Mouse (Mus musculus) lung, adult 2 months (tissue): ENCODE data around the gene Tmem88.

Experiments used
- CTCF ChIP-seq: fragments of 200-500 bp; IDR thresholded peaks from 2 replicates; pipeline ENCODE4 v1.5.1; 2011; ENCODE audit warnings: mild to moderate bottlenecking, low read length, control low read depth; ENCODE audit not compliant: insufficient read depth
- POLR2A ChIP-seq: fragments of 200-500 bp; IDR thresholded peaks from 2 replicates; pipeline ENCODE4 v1.6.1; 2011; ENCODE audit warnings: low read depth, mild to moderate bottlenecking, control low read depth, low read length, borderline replicate concordance; ENCODE audit errors: extremely low read depth

GRCm38 (mm10) chr11:69413221-69414181, 15.5 kb upstream of the Tmem88 start, which contains the start of gene Kdm6b:
- TF ChIP-seq CTCF (no peak), POLR2A (no peak)
